Mouse (Mus musculus): Measurements from ENCODE around the gene Fign. TPM values are rescaled to one million over a fixed set of nuclear protein-coding genes. Genes with fewer than 3 reads are reported as not detected.

The Fign gene
- 10 to 100 TPM; 12.3 to 14.7 TPM for total RNA-seq (2021)

GRCm38 (mm10) chr2:64097937-64098617 is at the start of gene Fign:
Gene Fign, minus strand, starts transcription at chr2:64098038.
- intact Hi-C loops (cut with DNase I), result loop anchor here (5.0 to 10.0 kb wide), 4 partner anchors 46 to 396 kb away; no protein-coding TSS in a partner anchor

GRCm38 (mm10) chr2:64133597-64133996 is 35.8 kb upstream of the Fign start:
- no peak for DNase-seq (ENCODE audit: low spot score)
- intact Hi-C loops (cut with DNase I), result no loop called here

More at GRCm38 (mm10) chr2:64097937-64098617, at the start of gene Fign:
- peak; percentile 55 for DNase-seq (ENCODE audit: low spot score)

GRCm38 (mm10) chr2:64120495-64120894 is 22.7 kb upstream of the Fign start:
- intact Hi-C loops (cut with DNase I), result no loop called here
- DNase-seq (ENCODE audit: low spot score), result no peak

- intact Hi-C loops (cut with DNase I), result no loop called here
- DNase-seq (ENCODE audit: low spot score), result no peak
These were observed 18.8 kb upstream of the Fign start for GRCm38 (mm10) chr2:64116613-64117012.

GRCm38 (mm10) chr2:64111133-64111532 is 13.3 kb upstream of the Fign start:
- intact Hi-C loops (cut with DNase I), result no loop called here
- DNase-seq (ENCODE audit: low spot score), result no peak

GRCm38 (mm10) chr2:64109860-64110259 is 12.0 kb upstream of the Fign start:
- no peak for DNase-seq (ENCODE audit: low spot score)
- intact Hi-C loops (cut with DNase I), result no loop called here

GRCm38 (mm10) chr2:64108040-64108439 is 10.2 kb upstream of the Fign start:
- intact Hi-C loops (cut with DNase I), result no loop called here
- no peak for DNase-seq (ENCODE audit: low spot score)

GRCm38 (mm10) chr2:64098618-64099320 is 931 bp upstream of the Fign start:
- DNase-seq (ENCODE audit: low spot score), result peak; percentile 1
- intact Hi-C loops (cut with DNase I), result loop anchor here (5.0 to 10.0 kb wide), 4 partner anchors 46 to 396 kb away; no protein-coding TSS in a partner anchor

GRCm38 (mm10) chr2:64096721-64097411 is 972 bp downstream of the Fign start:
- DNase-seq (ENCODE audit: low spot score), result no peak
- intact Hi-C loops (cut with DNase I), result loop anchor here (5.0 to 10.0 kb wide), 4 partner anchors 45 to 395 kb away; no protein-coding TSS in a partner anchor

GRCm38 (mm10) chr2:64096176-64096575 is 1.7 kb downstream of the Fign start:
- no peak for DNase-seq (ENCODE audit: low spot score)
- intact Hi-C loops (cut with DNase I), result loop anchor here (5.0 to 10.0 kb wide), 4 partner anchors 44 to 394 kb away; no protein-coding TSS in a partner anchor

- intact Hi-C loops (cut with DNase I), result loop anchor here (5.0 to 10.0 kb wide), 4 partner anchors 43 to 393 kb away; no protein-coding TSS in a partner anchor
- no peak for DNase-seq (ENCODE audit: low spot score)
These were observed 2.3 kb downstream of the Fign start for GRCm38 (mm10) chr2:64095561-64095960.

GRCm38 (mm10) chr2:64093087-64093486 is 4.8 kb downstream of the Fign start:
- intact Hi-C loops (cut with DNase I), result loop anchor here (10.0 kb wide), 1 partner anchor 258 kb away; no protein-coding TSS in a partner anchor
- no peak for DNase-seq (ENCODE audit: low spot score)

- intact Hi-C loops (cut with DNase I), result no loop called here
- no peak for DNase-seq (ENCODE audit: low spot score)
These were observed 13.9 kb downstream of the Fign start for GRCm38 (mm10) chr2:64083853-64084427.

GRCm38 (mm10) chr2:64079765-64080164 is 18.1 kb downstream of the Fign start:
- intact Hi-C loops (cut with DNase I), result no loop called here
- DNase-seq (ENCODE audit: low spot score), result no peak

- DNase-seq (ENCODE audit: low spot score), result no peak
- intact Hi-C loops (cut with DNase I), result no loop called here
These were observed 19.3 kb downstream of the Fign start for GRCm38 (mm10) chr2:64078551-64078950.

- no peak for DNase-seq (ENCODE audit: low spot score)
- intact Hi-C loops (cut with DNase I), result no loop called here
These were observed 20.0 kb downstream of the Fign start for GRCm38 (mm10) chr2:64077846-64078245.

- no peak for DNase-seq (ENCODE audit: low spot score)
- intact Hi-C loops (cut with DNase I), result no loop called here
These were observed 22.0 kb downstream of the Fign start for GRCm38 (mm10) chr2:64075873-64076272.

GRCm38 (mm10) chr2:64074602-64075389 is 23.0 kb downstream of the Fign start:
- no peak for DNase-seq (ENCODE audit: low spot score)
- intact Hi-C loops (cut with DNase I), result no loop called here

- intact Hi-C loops (cut with DNase I), result no loop called here
- DNase-seq (ENCODE audit: low spot score), result no peak
These were observed 25.7 kb downstream of the Fign start for GRCm38 (mm10) chr2:64072158-64072557.
